Mouse (Mus musculus) thymus, postnatal 36 days (tissue): ENCODE data around the gene Brf1.

Experiments used
- DNase-seq, 2 experiments: peaks; one replicate each; pipeline ENCODE4 v3.0.0; 2022; ENCODE audit warnings: mixed read lengths in 2 of 2

The Brf1 gene

GRCm38 (mm10) chr12:113016976-113017375, 16.5 kb upstream of the Brf1 start:
- no peak for DNase-seq

DNA sequence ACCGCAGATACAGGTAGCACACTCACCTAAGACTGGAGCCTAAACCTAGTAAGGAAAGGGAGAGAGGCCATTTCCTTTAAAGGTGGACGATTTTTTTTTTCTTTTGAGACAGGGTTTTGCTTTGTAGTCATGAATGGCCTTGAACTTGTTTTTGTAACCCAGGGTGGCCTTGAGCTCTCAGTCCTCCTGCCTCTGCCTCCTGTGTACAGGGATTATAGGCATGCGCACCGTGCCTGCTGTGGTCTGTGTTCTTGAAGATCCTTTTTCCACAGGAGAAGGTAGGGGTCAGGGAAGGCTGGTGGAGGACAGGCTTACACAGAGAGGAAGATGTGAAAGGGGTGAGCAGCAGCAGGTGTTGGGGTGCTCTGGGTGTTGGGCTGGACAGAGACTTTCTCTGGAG, 15.5 kb upstream of the Brf1 start:
- DNase-seq, result no peak

DNA sequence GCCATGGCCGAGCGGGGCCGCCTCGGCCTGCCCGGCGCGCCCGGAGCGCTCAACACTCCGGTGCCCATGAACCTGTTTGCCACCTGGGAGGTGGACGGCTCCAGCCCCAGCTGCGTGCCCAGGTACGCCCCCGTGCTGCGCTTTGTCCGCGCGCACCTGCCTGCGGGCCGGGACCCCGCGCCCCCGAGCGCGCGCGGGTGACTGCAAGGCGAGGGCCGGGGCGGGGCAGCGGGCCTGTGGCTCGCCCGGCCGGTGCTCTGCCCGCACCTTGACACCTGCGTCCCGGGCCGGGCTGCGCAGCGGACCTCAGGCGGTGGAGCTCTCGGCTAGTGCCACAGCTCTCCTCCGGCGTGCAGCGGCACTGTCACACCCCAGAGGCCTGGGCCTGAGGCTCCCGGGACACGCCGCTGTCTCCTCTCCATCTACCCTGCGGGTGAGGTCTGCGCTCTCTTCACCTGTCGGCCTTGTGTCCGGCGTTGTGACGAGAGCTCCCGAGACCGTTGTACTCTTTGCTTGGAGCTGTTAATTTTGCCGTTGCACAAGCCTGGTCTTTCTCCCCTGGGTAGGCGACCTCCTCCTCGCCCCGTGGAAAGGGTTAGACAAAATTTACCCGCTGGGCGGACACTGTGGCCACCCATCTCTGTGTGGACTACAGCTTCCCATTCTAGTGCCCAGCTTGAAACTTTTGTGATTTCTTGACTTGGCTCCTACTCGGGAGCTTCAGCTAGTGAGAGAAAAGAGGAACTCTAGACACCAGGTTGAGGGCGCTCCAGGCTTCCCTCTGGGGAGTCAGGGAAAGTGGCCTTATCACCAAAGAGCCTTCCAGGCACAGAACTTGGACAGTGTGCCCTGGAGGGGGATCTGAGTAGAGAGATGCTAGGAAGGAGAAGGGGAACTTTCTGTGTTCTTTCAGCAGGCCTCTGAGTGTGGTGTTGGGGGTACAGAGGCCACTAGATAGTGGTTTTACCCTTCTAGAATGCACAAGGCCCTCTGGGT, 14.4 kb upstream of the Brf1 start:
- peak; percentile 39 to 58 for DNase-seq

DNA sequence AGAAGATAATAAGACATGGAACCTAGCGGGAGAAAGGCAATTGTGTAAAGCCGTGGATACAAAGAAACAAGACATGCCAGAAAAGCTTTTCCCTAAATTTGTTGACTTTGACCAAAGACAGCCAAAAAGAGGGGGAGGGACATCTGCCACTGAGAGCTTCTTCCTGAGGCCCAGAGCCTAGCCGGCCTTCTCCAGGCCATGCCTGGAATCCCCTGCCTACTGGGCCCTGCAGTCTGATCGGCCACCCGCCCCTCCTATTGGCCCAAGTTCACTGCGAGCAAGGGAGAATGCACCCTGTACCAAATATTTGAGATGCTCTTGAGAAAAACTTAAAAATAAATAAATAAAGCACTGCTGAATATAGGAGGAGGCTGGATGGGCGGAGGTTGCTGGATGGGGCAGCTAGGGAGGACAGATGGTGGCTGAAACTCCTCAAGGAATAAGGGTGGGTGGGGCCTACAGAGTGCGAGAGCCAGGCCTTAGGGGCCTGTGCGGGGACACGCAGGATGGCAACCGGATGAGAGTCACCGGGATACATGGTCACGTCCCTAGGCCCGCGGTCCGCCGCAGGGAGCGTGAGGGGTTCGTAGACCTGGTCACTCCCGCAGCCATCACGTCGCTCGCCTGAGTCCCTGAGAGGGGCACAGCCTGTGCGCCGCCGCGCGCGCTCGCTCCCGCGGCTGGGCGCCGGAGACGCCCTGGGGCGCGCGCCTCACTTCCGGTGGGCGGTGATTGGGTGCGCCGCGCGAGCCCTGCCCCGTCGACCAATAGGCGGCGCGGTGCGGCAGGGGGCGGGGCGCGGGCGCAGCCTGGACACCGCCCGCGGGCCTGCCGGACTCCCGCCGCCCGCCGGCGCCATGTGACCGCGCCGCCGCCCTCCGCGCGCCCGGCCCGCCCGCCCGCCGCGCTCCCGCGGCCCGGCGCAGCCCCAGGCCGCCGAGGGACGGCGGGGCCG, 13.4 kb upstream of the Brf1 start, which contains the start of gene Pacs2:
Pacs2 (plus strand) TSS at position 905 of the 955 bp plus-strand sequence.
- peak; percentile 91 to 92 for DNase-seq

DNA sequence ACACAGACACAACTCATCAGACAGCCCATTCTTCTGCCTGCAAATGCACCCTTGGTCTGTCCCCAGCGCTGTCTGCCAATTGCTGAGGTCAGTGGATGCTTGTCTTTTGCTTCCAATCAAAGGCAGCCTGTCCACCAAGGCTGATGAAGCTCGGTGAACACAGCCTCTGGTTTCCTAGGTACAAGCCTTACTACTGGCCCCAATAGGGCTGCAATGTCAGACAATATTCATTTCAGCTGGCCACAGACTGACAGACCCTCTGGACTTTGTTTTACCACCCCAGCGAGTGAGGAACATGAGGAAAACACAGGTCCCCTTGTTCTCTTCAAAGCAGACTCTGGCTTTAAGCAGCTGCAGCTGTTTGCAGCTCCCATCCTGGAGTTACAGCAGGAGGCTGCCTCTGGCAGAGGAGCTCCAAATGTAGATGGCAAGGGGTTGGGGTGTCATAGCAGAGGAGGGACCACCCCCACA, 12.6 kb upstream of the Brf1 start:
- no peak for DNase-seq

DNA sequence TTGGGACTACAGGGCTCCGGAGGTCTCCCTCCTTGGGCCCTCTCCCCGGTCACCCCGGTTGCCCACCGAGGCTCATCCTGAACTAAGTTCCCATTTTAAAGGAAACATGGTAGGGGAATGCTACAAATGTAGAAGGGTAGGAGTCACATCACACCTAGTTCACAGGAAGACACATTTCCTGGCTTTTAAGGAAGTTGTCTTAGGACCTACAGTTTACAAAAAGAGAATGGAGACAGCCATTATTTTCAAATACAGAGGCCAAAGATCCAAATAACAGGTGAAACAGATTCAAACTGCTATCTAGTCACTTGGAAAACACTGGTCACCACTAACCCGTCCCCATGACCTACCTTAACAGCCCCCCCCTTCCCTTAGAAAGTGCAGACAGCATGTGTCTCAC, 11.9 kb upstream of the Brf1 start:
- no peak for DNase-seq

- DNase-seq, result no peak
These were observed 11.3 kb upstream of the Brf1 start for GRCm38 (mm10) chr12:113011702-113012360.

DNA sequence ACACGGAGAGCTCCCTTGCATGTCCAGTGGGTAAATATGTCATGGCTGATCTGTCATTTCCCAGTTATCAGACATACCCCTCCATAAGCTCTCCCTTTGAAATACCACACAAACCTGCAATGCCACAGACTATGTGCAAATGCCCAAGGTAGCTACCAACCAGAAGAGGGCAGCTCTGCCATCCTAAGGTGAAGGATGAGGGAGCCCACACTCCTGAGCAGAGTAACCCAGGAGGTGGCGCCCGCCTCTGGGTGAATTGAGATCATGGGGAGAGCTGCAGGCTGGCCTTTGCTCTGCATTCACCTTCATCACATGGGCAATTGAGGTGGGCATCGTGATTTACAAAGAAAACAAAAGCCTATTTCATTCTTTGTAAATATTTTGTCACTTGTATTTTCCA, 4.5 kb upstream of the Brf1 start:
- peak; percentile 82 to 85 for DNase-seq

DNA sequence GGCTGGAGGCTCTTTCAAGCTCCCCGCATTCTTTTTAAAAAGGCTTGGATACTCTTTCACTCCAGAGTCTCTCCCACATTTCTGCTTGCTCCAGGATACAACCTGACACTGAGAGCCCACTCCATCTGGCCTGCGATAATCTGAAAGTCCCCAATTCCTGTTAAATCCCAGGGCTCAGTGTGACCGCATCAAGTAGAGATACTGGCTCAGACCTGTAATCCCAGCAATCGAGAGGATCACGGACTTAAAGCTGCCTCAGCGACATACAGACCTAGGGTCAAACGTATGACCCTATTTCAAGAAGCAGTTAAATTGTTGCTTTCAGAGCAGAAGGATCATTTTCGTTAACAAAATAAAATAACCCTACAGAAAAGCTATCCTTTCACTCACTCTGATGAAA, 3.5 kb upstream of the Brf1 start:
- DNase-seq, result no peak

- DNase-seq, result peak in 1 of 2 experiments; percentile 33
These were observed 2.2 kb upstream of the Brf1 start for GRCm38 (mm10) chr12:113002667-113003066.

DNA sequence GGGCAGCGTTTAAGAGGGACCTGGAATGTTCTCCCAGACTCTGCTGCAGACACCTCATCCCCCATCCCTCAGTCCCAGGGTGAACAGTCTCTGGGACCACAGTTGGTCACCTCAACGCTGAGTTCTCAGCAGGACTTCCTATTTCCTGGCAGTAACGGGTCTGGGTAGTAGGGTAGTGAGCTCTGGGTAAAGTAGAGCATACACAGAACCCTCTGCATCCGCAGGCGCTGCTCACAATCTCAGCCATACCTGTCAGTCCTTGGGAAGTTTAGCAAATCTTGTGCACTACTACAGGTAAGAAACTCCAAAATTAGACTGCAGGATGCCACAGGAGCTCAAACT, 600 bp upstream of the Brf1 start:
- DNase-seq, result no peak

- DNase-seq, result no peak
These were observed 773 bp downstream of the Brf1 start for GRCm38 (mm10) chr12:112999569-113000293.

DNA sequence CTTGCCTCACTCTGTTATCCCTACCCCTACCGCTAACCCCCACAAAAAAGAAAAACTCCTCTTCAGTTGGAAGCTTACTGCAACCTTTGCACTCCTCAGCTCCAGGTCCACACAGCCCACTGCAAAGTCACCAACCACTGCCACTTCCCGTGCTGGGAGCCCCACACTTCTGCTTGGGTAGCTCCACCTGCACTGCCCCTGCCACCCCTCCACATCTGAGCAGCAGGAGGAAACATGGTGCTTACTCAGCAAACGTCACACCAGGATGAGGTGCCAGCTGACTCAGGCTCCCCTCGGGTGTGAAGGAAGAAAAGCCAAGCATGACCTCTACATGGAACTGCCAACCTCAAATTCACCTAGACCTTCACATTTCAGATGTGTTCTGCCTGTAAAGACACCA, 6.4 kb downstream of the Brf1 start:
- DNase-seq, result peak; percentile 67 to 86

DNA sequence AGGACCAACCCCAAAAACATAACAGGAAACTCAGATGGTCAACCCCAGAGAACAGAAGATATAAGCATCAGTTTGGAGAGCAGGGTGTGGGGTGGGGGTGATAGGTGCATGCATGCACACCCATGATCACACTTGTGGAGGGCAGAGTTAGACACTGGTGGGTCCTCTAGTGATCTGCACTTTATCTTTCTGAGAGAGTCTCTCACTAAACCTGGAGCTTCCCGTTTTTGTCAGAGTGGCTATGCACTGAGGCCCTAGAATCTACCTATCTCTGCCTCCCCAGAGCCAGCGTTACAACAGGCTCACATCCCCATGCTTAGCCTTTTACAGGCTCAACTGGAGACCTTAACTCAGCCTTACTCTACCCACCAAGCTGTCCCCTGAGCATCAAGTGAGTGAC, 9.1 kb downstream of the Brf1 start:
- DNase-seq, result no peak

DNA sequence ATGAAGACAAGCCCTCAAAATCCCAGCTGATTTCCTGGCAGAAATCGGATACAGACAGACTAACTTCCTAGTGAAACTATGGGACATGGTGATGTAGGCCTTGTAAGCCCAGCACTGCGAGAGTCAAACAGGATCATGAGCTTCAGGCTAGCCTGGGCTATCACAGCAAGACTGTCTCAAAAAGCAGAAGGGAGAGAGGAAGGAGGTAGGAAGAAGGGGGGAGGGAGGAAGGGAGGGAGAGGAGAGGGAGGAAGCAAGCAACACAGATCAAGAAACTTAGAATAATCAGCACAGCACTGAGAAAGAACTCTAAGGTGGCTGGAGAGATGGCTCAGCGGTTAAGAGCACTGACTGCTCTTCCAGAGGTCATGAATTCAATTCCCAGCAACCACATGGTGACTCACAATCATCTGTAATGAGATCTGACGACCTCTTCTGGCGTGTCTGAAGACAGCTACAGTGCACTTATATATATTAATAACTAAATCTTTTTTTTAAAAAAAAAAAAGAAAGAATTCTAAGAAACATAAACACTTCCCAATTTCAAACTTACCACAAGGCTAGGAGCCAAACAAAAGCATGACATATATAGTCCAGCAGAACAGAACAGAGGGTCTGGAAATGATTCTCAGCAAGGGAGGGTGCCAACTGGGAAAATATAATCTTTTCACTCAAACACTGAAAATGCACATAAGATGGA, 9.6 kb downstream of the Brf1 start:
- no peak for DNase-seq

- DNase-seq, result peak; percentile 42 to 51
These were observed 12.6 kb downstream of the Brf1 start for GRCm38 (mm10) chr12:112987877-112988276.

DNA sequence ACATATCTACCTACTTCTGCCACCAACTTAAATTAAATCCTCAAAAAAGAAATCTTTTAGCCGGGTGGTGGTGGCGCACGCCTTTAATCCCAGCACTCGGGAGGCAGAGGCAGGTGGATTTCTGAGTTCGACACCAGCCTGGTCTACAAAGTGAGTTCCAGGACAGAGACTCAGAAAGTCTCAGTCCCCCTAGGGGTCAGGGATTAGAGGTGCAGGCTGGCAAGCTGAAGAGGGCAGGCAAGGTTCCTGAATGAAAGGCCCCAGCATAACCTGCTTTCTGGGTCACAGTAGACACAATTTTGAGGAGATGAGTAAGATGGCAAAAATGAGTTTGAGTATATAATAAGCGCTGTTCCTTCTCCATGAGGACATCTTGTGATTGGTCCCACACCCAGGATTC, 15.2 kb downstream of the Brf1 start:
- DNase-seq, result peak; percentile 29 to 34

- DNase-seq, result no peak
These were observed 18.5 kb downstream of the Brf1 start for GRCm38 (mm10) chr12:112982031-112982430.

GRCm38 (mm10) chr12:112977156-112977555, 23.3 kb downstream of the Brf1 start:
- DNase-seq, result no peak

DNA sequence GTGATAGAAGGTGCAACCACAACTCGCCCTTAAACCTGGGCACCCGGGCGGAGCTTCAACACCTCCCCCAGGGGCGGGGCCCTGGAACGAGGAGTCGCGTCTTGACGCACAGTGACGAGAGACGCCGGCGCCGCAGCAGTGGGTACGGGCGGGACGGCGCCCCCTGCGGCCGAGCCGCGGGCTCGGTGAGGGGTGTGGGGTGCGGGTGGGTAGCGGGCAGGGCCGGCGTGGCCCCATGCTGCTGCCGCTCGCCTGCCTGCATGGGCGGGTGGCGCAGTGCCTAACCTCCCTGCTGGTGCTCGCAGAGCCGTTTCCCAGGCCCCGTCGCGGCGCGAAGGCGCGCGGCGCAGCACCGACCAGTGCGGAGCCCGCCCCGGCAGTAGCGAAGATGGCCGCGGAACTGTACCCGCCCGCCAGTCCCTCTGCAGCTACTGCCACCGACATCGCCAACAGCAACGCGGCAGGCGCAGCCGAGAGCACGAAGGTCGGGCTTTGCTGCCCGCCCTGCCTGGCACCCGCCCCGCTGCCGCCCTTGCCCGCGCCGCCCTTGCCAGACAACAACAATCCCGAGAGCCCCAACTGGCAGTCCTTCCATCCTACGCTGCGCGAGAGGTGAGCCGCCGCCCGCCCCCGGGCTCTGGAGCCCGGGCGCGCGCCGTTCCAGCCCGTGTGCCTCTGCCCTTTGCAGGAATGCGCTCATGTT, 24.0 kb downstream of the Brf1 start, which contains the start of gene Btbd6:
Btbd6 (plus strand) TSS at position 112 of the 703 bp plus-strand sequence.
- DNase-seq, result peak; percentile 89 to 93

DNA sequence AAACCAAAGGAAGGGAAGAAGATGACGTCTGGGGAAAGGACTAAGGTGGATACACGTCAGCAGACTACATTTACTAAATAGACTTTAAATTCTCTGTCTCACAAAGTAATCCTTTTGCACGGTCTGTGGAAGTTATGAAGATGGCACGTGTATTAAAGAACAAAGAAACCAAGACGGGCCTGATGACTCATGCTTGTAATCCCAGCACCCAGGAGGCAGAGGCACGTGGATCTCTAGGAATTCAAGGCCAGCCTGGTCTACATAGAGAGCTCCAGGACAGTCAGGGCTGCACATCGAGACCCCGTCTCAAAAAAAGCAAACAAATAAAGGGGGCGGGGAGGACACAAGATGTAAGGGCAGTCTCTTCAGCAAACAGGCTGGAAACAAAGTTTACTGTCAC, 25.8 kb downstream of the Brf1 start:
- no peak for DNase-seq
